Mouse (Mus musculus): ENCODE data around the gene Spdef.

Spdef gene

GRCm38 (mm10) chr17:27678924-27679813, 49.6 kb downstream of the Spdef start:
- in situ Hi-C loops (cut with MboI, MseI): no loop called here

DNA sequence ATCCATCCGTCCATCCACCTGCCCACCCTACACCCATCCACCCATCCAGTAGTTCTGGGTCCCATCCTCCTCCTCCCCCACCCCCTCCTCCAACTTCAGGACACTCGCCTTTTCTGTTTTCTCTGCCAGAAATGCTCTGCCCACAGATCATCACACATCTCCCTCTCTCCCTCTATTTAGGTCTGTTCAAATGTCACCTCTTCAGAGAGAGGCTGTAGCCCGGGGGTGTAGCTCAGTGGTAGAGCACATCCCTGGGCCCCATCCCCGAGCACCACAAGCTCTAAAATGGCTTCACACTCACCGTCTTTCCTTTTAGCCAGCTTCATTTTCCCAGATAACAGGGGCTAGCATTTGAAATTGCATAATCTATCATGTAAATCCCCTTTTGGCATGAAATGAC, 51.0 kb downstream of the Spdef start:
- in situ Hi-C loops (cut with MboI, MseI): no loop called here

GRCm38 (mm10) chr17:27676270-27676669, 52.5 kb downstream of the Spdef start:
- in situ Hi-C loops (cut with MboI, MseI): no loop called here

GRCm38 (mm10) chr17:27675453-27675852, 53.3 kb downstream of the Spdef start:
- in situ Hi-C loops (cut with MboI, MseI): no loop called here

DNA sequence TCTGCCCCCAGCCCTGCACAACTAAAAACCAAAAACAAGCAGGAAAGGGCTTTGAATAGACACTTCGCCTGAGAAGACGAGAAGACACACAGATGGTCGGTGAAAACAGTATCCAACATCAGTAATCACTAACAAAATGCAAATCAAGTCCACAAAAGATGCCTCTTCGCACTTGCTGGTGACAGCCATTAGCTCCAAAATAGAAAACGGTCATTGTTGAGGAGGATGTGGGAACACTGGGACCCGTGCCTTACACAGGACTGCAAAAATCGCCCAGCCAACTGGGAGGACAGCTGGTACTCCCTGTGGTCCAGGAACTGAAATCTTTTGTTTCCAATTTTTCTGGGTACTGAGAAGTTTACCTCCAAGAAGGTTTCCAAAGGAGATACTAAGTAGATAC, 54.8 kb downstream of the Spdef start:
- in situ Hi-C loops (cut with MboI, MseI): no loop called here

- in situ Hi-C loops (cut with MboI, MseI): no loop called here
Observed at GRCm38 (mm10) chr17:27671720-27672119, 57.0 kb downstream of the Spdef start.
